Mouse (Mus musculus): ENCODE results near the gene Neu1. TPM values are rescaled to one million over a fixed set of nuclear protein-coding genes. Genes with fewer than 3 reads are reported as not detected.
"Not testable (repeated sequence)": the region's sequence is repeated elsewhere in the genome, so short reads cannot be mapped to it uniquely, and the experiment has no call there.

Gene Neu1
- polyA plus RNA-seq, 1 experiment from 2014 or later = 18.1 TPM

GRCm38 (mm10) chr17:34972069-34972749 is 41.2 kb downstream of the Neu1 start, which contains the start of the genes Hspa1a and Hspa1l:
Gene Hspa1a (minus strand): TSS chr17:34972156.
Gene Hspa1l (plus strand): TSS chr17:34972703.
- Histone ChIP-seq H3K4me2 (peak within 1 kb of the TSS; percentile 82), H3K4me1 (peaks cover 13% of the 10 kb centered on the region), H3K27ac (replicated peaks) (peak within 1 kb of the TSS; percentile 78), H3K27me3 (replicated peaks) (peaks cover 31% of the 10 kb centered on the region), H3K4me3 (peak within 1 kb of the TSS; percentile 57), H3K9ac (peak within 1 kb of the TSS; percentile 77)
- not testable (repeated sequence) for H3K9me3 ChIP-seq, H3K36me3 ChIP-seq
- WGBS = 1% methylated on average over 33 of the region's 33 CpGs
- ATAC-seq (ENCODE audit: extremely low read depth, insufficient number of reproducible peaks, low FRiP score, low TSS enrichment) = peak; percentile 89

GRCm38 (mm10) chr17:34975581-34976492 is 44.8 kb downstream of the Neu1 start:
- Histone ChIP-seq H3K27me3 (replicated peaks) (peaks cover 6% of the 10 kb centered on the region; the same call in 1 of the 2 replicates), H3K9me3 (no peaks in the 10 kb centered on the region), H3K27ac (replicated peaks) (no peak overlapping the region), H3K9ac (no peak overlapping the region), H3K4me1 (peaks cover 17% of the 10 kb centered on the region), H3K36me3 (0 out of 2 replicates have a peak, but pooled peaks cover 5% of the 10 kb centered on the region), H3K4me3 (no peak overlapping the region), H3K4me2 (no peak overlapping the region)
- ATAC-seq (ENCODE audit: extremely low read depth, insufficient number of reproducible peaks, low FRiP score, low TSS enrichment) = no peak
- WGBS = 77% methylated on average over 3 of the region's 3 CpGs

GRCm38 (mm10) chr17:34977000-34977399 is 45.9 kb downstream of the Neu1 start:
- H3K4me3 ChIP-seq = no peak overlapping the region
- no peak overlapping the region for H3K4me2 ChIP-seq
- WGBS = 91% methylated on average over 20 of the region's 20 CpGs
- no peaks in the 10 kb centered on the region for H3K9me3 ChIP-seq
- 0 out of 2 replicates have a peak, but pooled peaks cover 5% of the 10 kb centered on the region for H3K36me3 ChIP-seq
- no peak overlapping the region for H3K9ac ChIP-seq
- ATAC-seq (ENCODE audit: extremely low read depth, insufficient number of reproducible peaks, low FRiP score, low TSS enrichment) = no peak
- peaks cover 6% of the 10 kb centered on the region; the same call in 1 of the 2 replicates for H3K27me3 ChIP-seq (replicated peaks)
- peaks cover 21% of the 10 kb centered on the region for H3K4me1 ChIP-seq
- no peak overlapping the region for H3K27ac ChIP-seq (replicated peaks)

DNA sequence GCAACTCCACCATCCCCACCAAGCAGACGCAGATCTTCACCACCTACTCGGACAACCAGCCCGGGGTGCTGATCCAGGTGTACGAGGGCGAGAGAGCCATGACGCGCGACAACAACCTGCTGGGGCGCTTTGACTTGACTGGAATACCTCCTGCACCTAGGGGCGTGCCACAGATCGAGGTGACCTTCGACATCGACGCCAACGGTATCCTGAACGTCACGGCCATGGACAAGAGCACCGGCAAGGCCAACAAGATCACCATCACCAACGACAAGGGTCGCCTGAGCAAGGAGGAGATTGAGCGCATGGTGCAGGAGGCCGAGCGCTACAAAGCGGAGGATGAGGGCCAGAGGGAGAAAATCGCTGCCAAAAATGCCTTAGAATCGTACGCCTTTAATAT is 47.2 kb downstream of the Neu1 start:
- H3K4me1 ChIP-seq = peaks cover 23% of the 10 kb centered on the region
- H3K9ac ChIP-seq = no peak overlapping the region
- no peak for ATAC-seq (ENCODE audit: extremely low read depth, insufficient number of reproducible peaks, low FRiP score, low TSS enrichment)
- 82% methylated on average over 27 of the region's 27 CpGs for WGBS
- no peaks in the 10 kb centered on the region for H3K9me3 ChIP-seq
- no peak overlapping the region for H3K4me2 ChIP-seq
- H3K36me3 ChIP-seq = peaks cover 5% of the 10 kb centered on the region; the same call in 1 of the 2 replicates
- H3K27ac ChIP-seq (replicated peaks) = no peak overlapping the region
- H3K27me3 ChIP-seq (replicated peaks) = peaks cover 6% of the 10 kb centered on the region; the same call in 1 of the 2 replicates
- H3K4me3 ChIP-seq = no peak overlapping the region

GRCm38 (mm10) chr17:34979631-34980030 is 48.6 kb downstream of the Neu1 start:
- no peak overlapping the region for H3K9ac ChIP-seq
- H3K27me3 ChIP-seq (replicated peaks) = no peaks in the 10 kb centered on the region
- peaks cover 23% of the 10 kb centered on the region for H3K4me1 ChIP-seq
- ATAC-seq (ENCODE audit: extremely low read depth, insufficient number of reproducible peaks, low FRiP score, low TSS enrichment) = no peak
- 81% methylated on average over 4 of the region's 4 CpGs for WGBS
- H3K4me3 ChIP-seq = no peak overlapping the region
- H3K27ac ChIP-seq (replicated peaks) = no peak overlapping the region
- no peaks in the 10 kb centered on the region for H3K9me3 ChIP-seq
- H3K4me2 ChIP-seq = no peak overlapping the region
- H3K36me3 ChIP-seq = peaks cover 12% of the 10 kb centered on the region; the same call in 1 of the 2 replicates

DNA sequence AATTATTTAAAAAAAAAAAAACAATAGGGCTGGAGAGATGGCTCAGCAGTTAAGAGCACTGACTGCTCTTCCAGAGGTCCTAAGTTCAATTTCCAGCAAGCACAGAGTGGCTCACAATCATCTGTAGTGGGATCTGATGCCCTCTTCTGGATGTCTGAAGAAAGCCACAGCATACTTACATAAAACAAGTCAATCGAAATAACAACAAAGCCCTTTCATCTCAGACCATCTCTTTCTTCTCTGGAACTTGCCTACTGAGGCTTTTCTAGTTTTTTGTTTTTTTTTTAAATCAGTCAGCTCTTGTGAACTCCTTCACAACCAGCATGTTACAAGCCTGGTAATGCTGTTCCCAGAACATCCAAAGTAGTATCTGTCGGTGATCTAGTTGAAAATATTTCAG is 49.6 kb downstream of the Neu1 start:
- H3K27me3 ChIP-seq (replicated peaks) = no peaks in the 10 kb centered on the region
- peak overlapping the region; percentile 96 for H3K4me2 ChIP-seq
- peaks cover 23% of the 10 kb centered on the region for H3K36me3 ChIP-seq
- H3K27ac ChIP-seq (replicated peaks) = peak overlapping the region; percentile 98
- peak overlapping the region; percentile 95 for H3K9ac ChIP-seq
- ATAC-seq (ENCODE audit: extremely low read depth, insufficient number of reproducible peaks, low FRiP score, low TSS enrichment) = no peak
- WGBS = 12% methylated on average over 2 of the region's 2 CpGs
- H3K9me3 ChIP-seq = no peaks in the 10 kb centered on the region
- H3K4me3 ChIP-seq = peak overlapping the region; percentile 90
- H3K4me1 ChIP-seq = peaks cover 23% of the 10 kb centered on the region

GRCm38 (mm10) chr17:34981690-34982180 is 50.7 kb downstream of the Neu1 start, which contains the start of gene Lsm2:
Gene Lsm2 (plus strand): TSS chr17:34981862.
- peak within 1 kb of the TSS; percentile 98 for H3K27ac ChIP-seq (replicated peaks)
- peak; percentile 89 for ATAC-seq (ENCODE audit: extremely low read depth, insufficient number of reproducible peaks, low FRiP score, low TSS enrichment)
- H3K27me3 ChIP-seq (replicated peaks) = no peaks in the 10 kb centered on the region
- H3K9ac ChIP-seq = peak within 1 kb of the TSS; percentile 95
- H3K4me1 ChIP-seq = peaks cover 23% of the 10 kb centered on the region
- no peaks in the 10 kb centered on the region for H3K9me3 ChIP-seq
- peak within 1 kb of the TSS; percentile 90 for H3K4me3 ChIP-seq
- H3K36me3 ChIP-seq = peaks cover 33% of the 10 kb centered on the region
- under 1% methylated on average over 48 of the region's 58 CpGs for WGBS
- peak within 1 kb of the TSS; percentile 96 for H3K4me2 ChIP-seq

GRCm38 (mm10) chr17:34982328-34982727 is 51.3 kb downstream of the Neu1 start:
- Histone ChIP-seq H3K9ac (peak overlapping the region; percentile 95), H3K36me3 (peaks cover 32% of the 10 kb centered on the region), H3K9me3 (no peaks in the 10 kb centered on the region), H3K27ac (replicated peaks) (peak overlapping the region; percentile 98), H3K27me3 (replicated peaks) (no peaks in the 10 kb centered on the region), H3K4me3 (peak overlapping the region; percentile 90), H3K4me1 (peaks cover 23% of the 10 kb centered on the region), H3K4me2 (peak overlapping the region; percentile 96)
- WGBS = under 1% methylated on average over 15 of the region's 15 CpGs
- ATAC-seq (ENCODE audit: extremely low read depth, insufficient number of reproducible peaks, low FRiP score, low TSS enrichment) = no peak

- Histone ChIP-seq H3K9me3 (no peaks in the 10 kb centered on the region), H3K27me3 (replicated peaks) (no peaks in the 10 kb centered on the region), H3K27ac (replicated peaks) (no peak overlapping the region), H3K4me2 (no peak overlapping the region), H3K36me3 (peaks cover 46% of the 10 kb centered on the region), H3K9ac (no peak overlapping the region), H3K4me3 (no peak overlapping the region), H3K4me1 (peaks cover 23% of the 10 kb centered on the region)
- no peak for ATAC-seq (ENCODE audit: extremely low read depth, insufficient number of reproducible peaks, low FRiP score, low TSS enrichment)
- WGBS = 81% methylated on average over 2 of the region's 2 CpGs
Measured at GRCm38 (mm10) chr17:34984218-34984617, 53.2 kb downstream of the Neu1 start.
